Mouse (Mus musculus): Measurements from ENCODE around the gene Lair1.

- TF ChIP-seq CHD2 (IDR thresholded peaks at IDR 0.05; ENCODE audit: low read depth, low read length), result no peak
- TF ChIP-seq MAFK (IDR thresholded peaks at IDR 0.05; ENCODE audit: insufficient read depth, low read depth, low read length), result no peak
- TF ChIP-seq ZC3H11A (IDR thresholded peaks at IDR 0.05; ENCODE audit: borderline replicate concordance, low read depth, low read length), result no peak
- no peak for TF ChIP-seq ZNF384 (IDR thresholded peaks at IDR 0.05; ENCODE audit: low read depth, low read length)
Observed at GRCm38 (mm10) chr7:4098301-4098700, 35.3 kb upstream of the Lair1 start.
